In the genomic region with DNA sequence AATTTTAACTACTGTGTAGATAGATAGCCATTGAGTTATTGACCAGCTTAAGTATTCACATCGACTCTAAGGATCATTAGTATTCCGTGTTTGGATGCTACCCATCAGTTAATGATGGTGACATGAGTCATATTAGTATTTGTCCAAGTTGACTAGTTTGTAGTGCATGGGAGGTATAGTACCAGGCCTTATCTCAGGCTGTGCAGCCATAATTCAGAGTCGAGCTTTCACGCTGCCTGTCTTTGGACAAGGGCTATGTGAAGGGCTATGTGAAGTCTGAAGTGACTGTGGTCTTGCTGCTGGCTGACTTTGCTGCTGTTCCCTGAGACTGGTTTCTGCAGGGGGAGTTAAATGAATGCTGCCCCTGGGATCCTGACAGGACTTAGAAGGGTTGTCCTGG, we compare ENCODE assay signal across 23 mouse cellular contexts.
"Had no signal": no experiment of that assay in that cellular context is flagged by ENCODE, and none has a peak within 500 bp of the region (broad histone marks: within the 10 kb centered on the region; RNA-seq: fewer than 3 reads in every experiment).

No protein-coding gene starts in this region.

- H3K4me1 ChIP-seq: lung, embryonic 15.5 days; midbrain, embryonic 10.5 days; midbrain, embryonic 12.5 days; neural tube, embryonic 13.5 days; neural tube, embryonic 15.5 days had no signal

- H3K27ac ChIP-seq: liver, embryonic 15.5 days; lung, embryonic 15.5 days; macrophage; midbrain, embryonic 10.5 days; midbrain, embryonic 12.5 days; neural tube, embryonic 13.5 days; neural tube, embryonic 15.5 days had no signal

- H3K4me2 ChIP-seq: liver, embryonic 15.5 days; lung, embryonic 15.5 days; midbrain, embryonic 12.5 days; neural tube, embryonic 13.5 days; neural tube, embryonic 15.5 days had no signal

- ATAC-seq: lung, postnatal 0 days; midbrain, embryonic 16.5 days had no signal

- H3K9ac ChIP-seq: liver, embryonic 15.5 days; lung, embryonic 15.5 days; midbrain, embryonic 12.5 days; neural tube, embryonic 13.5 days; neural tube, embryonic 15.5 days had no signal

- H3K27me3 ChIP-seq: liver, embryonic 15.5 days; lung, embryonic 15.5 days; megakaryocyte, embryonic 14.5 days; midbrain, embryonic 12.5 days; neural tube, embryonic 13.5 days; neural tube, embryonic 15.5 days had no signal

- DNase-seq: lung, adult 2 months; lung, postnatal 14 days; lung, postnatal 36 days; midbrain, embryonic 14.5 days; retina, postnatal 1 day; right cerebral cortex, adult 18-20 months; right cerebral cortex, postnatal 25 days; right cerebral cortex, postnatal 4 days; spleen, adult 18-20 months; thymus, adult 18-20 months; thymus, postnatal 14 days; thymus, postnatal 36 days had no signal

- H3K4me3 ChIP-seq: liver, embryonic 15.5 days; lung, embryonic 15.5 days; megakaryocyte, embryonic 14.5 days; midbrain, embryonic 10.5 days; midbrain, embryonic 12.5 days; myocyte; neural tube, embryonic 13.5 days; neural tube, embryonic 15.5 days had no signal

- H3K9me3 ChIP-seq: liver, embryonic 15.5 days; lung, embryonic 15.5 days; megakaryocyte, embryonic 14.5 days; midbrain, embryonic 10.5 days; midbrain, embryonic 12.5 days; neural tube, embryonic 13.5 days; neural tube, embryonic 15.5 days had no signal
